Mouse (Mus musculus) left cerebral cortex, adult 8-10 months (tissue): ENCODE results near the gene Cyp2d11. TPM values are rescaled to one million over a fixed set of nuclear protein-coding genes. Genes with fewer than 3 reads are reported as not detected.
"Not testable (repeated sequence)": the region's sequence is repeated elsewhere in the genome, so short reads cannot be mapped to it uniquely, and the experiment has no call there.

ENCODE experiments used
- DNase-seq, 2 experiments: peaks; one replicate each; pipeline ENCODE4 v3.0.0; 2022; ENCODE audit warnings: low spot score in 2 of 2
- total RNA-seq, 4 experiments: library from RNA; stranded (reverse); gene quantifications; 2 replicates each; pipeline ENCODE4 v1.2.4; 2022

Gene Cyp2d11
- total RNA-seq, 4 experiments from 2014 or later: 0.30 to 0.33 TPM; not detected in 2

- no peak for DNase-seq
These were observed 13.1 kb downstream of the Cyp2d11 start for GRCm38 (mm10) chr15:82380714-82381062.

GRCm38 (mm10) chr15:82379871-82380713, 13.7 kb downstream of the Cyp2d11 start, which contains the start of gene Cyp2d22:
TSS of gene Cyp2d22 (minus strand) at chr15:82380260.
- no peak for DNase-seq

- no peak for DNase-seq
These were observed 14.3 kb downstream of the Cyp2d11 start for GRCm38 (mm10) chr15:82379511-82379870.

- DNase-seq: no peak
These were observed 15.3 kb downstream of the Cyp2d11 start for GRCm38 (mm10) chr15:82378261-82379180.

- DNase-seq: no peak
These were observed 16.1 kb downstream of the Cyp2d11 start for GRCm38 (mm10) chr15:82377701-82378100.

GRCm38 (mm10) chr15:82376393-82377138, 17.3 kb downstream of the Cyp2d11 start:
- peak in 1 of 2 experiments; percentile 75 for DNase-seq

GRCm38 (mm10) chr15:82375855-82376254, 18.0 kb downstream of the Cyp2d11 start:
- DNase-seq: no peak

- DNase-seq: no peak
These were observed 19.4 kb downstream of the Cyp2d11 start for GRCm38 (mm10) chr15:82374437-82374836.

- DNase-seq: no peak
These were observed 20.8 kb downstream of the Cyp2d11 start for GRCm38 (mm10) chr15:82372991-82373390.

GRCm38 (mm10) chr15:82372446-82372845, 21.4 kb downstream of the Cyp2d11 start:
- DNase-seq: no peak

- DNase-seq: no peak
These were observed 25.0 kb downstream of the Cyp2d11 start for GRCm38 (mm10) chr15:82368851-82369250.

GRCm38 (mm10) chr15:82368146-82368545, 25.7 kb downstream of the Cyp2d11 start:
- DNase-seq: no peak

- not testable (repeated sequence) for DNase-seq
These were observed 29.3 kb downstream of the Cyp2d11 start for GRCm38 (mm10) chr15:82364561-82364960.

GRCm38 (mm10) chr15:82363801-82364200, 30.0 kb downstream of the Cyp2d11 start:
- not testable (repeated sequence) for DNase-seq

- no peak for DNase-seq
These were observed 31.6 kb downstream of the Cyp2d11 start for GRCm38 (mm10) chr15:82362234-82362633.

- DNase-seq: peak in 1 of 2 experiments; percentile 4
These were observed 32.3 kb downstream of the Cyp2d11 start for GRCm38 (mm10) chr15:82361459-82362018.

GRCm38 (mm10) chr15:82358431-82359260, 35.2 kb downstream of the Cyp2d11 start:
- DNase-seq: no peak

- peak; percentile 84 to 97 for DNase-seq
These were observed 39.5 kb downstream of the Cyp2d11 start, which contains the start of gene Ndufa6 for GRCm38 (mm10) chr15:82354126-82354945. TSS of gene Ndufa6 (minus strand) at chr15:82354322.

- peak in 1 of 2 experiments; percentile 47 for DNase-seq
These were observed 40.1 kb downstream of the Cyp2d11 start for GRCm38 (mm10) chr15:82353745-82354113.
